Mouse (Mus musculus): Measurements from ENCODE around the gene Tex19.1.

The Tex19.1 gene

GRCm38 (mm10) chr11:121143325-121144015 lies 2.5 kb upstream of the Tex19.1 start:
- no peak for DNase-seq (ENCODE audit: low read depth, low spot score)

- DNase-seq (ENCODE audit: low read depth, low spot score) = peak; percentile 67
These were observed 2.2 kb downstream of the Tex19.1 start for GRCm38 (mm10) chr11:121148193-121148592.

- DNase-seq (ENCODE audit: low read depth, low spot score) = peak; percentile 60
These were observed 8.3 kb downstream of the Tex19.1 start for GRCm38 (mm10) chr11:121154203-121154602.

GRCm38 (mm10) chr11:121156411-121156891 lies 10.5 kb downstream of the Tex19.1 start:
- peak; percentile 52 for DNase-seq (ENCODE audit: low read depth, low spot score)

GRCm38 (mm10) chr11:121159971-121160370 lies 14.0 kb downstream of the Tex19.1 start, which contains the start of gene Uts2r:
Gene Uts2r (plus strand): TSS chr11:121160271.
- DNase-seq (ENCODE audit: low read depth, low spot score) = no peak

GRCm38 (mm10) chr11:121160636-121161346 lies 14.8 kb downstream of the Tex19.1 start:
- DNase-seq (ENCODE audit: low read depth, low spot score) = no peak

- DNase-seq (ENCODE audit: low read depth, low spot score) = no peak
These were observed 17.8 kb downstream of the Tex19.1 start for GRCm38 (mm10) chr11:121163751-121164150.

GRCm38 (mm10) chr11:121173203-121173602 lies 27.3 kb downstream of the Tex19.1 start:
- DNase-seq (ENCODE audit: low read depth, low spot score) = no peak

- peak; percentile 45 for DNase-seq (ENCODE audit: low read depth, low spot score)
These were observed 28.3 kb downstream of the Tex19.1 start for GRCm38 (mm10) chr11:121174234-121174633.

GRCm38 (mm10) chr11:121176285-121177270 lies 30.6 kb downstream of the Tex19.1 start:
- DNase-seq (ENCODE audit: low read depth, low spot score) = peak; percentile 79

- no peak for DNase-seq (ENCODE audit: low read depth, low spot score)
These were observed 43.7 kb downstream of the Tex19.1 start for GRCm38 (mm10) chr11:121189681-121190080.

- DNase-seq (ENCODE audit: low read depth, low spot score) = no peak
These were observed 46.8 kb downstream of the Tex19.1 start for GRCm38 (mm10) chr11:121192742-121193141.

- no peak for DNase-seq (ENCODE audit: low read depth, low spot score)
These were observed 47.5 kb downstream of the Tex19.1 start for GRCm38 (mm10) chr11:121193415-121193814.

Measured in ZHBTc4 (cell line).